Mouse (Mus musculus): ENCODE data around the gene Gopc.

DNA sequence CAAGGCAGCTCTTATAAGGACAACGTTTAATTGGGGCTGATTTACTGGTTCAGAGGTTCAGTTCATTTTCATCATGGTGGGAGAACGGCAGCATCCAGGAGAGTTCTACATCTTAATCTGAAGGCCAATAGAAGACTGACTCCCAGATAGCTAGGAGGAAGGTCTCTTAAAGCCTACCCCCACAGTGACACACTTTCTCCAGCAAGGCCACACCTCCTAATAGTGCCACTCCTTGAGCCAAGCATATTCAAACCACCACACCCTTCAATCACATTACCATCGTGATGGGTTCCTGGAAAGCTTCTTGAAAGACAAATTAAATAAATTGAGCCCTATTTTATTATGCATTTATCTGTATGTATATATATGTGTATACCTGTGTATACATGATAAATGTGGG lies 92.7 kb downstream of the Gopc start:
- no peak for TF ChIP-seq POLR2A (IDR thresholded peaks at IDR 0.05; ENCODE audit: insufficient read length, low read depth)
- no peak for TF ChIP-seq MYOG (IDR thresholded peaks at IDR 0.05; ENCODE audit: control insufficient read depth in 1 of 3, insufficient read depth in 1 of 3, insufficient read length in 2 of 3, low read depth in 2 of 3)
- TF ChIP-seq MYOD1 (IDR thresholded peaks at IDR 0.05; ENCODE audit: control insufficient read depth in 1 of 3, insufficient read length in 2 of 3, low read depth in 2 of 3): no peak
- TF ChIP-seq USF1 (IDR thresholded peaks at IDR 0.05; ENCODE audit: low read depth): no peak
- no peak for TF ChIP-seq CEBPB (IDR thresholded peaks at IDR 0.05; ENCODE audit: insufficient read depth, poor library complexity, severe bottlenecking)
- no peak for TF ChIP-seq E2F4 (IDR thresholded peaks at IDR 0.05; ENCODE audit: insufficient read depth)
- TF ChIP-seq POLR2AphosphoS2 (IDR thresholded peaks at IDR 0.05; ENCODE audit: insufficient read length, low read depth): no peak
- no peak for TF ChIP-seq SRF (IDR thresholded peaks at IDR 0.05; ENCODE audit: control insufficient read depth, insufficient read length, low read depth)
- TF ChIP-seq MAX (IDR thresholded peaks at IDR 0.05; ENCODE audit: low read depth): no peak
- TF ChIP-seq TCF12 (IDR thresholded peaks at IDR 0.05; ENCODE audit: insufficient read depth, poor library complexity, severe bottlenecking): no peak
- no peak for TF ChIP-seq REST (IDR thresholded peaks at IDR 0.05; ENCODE audit: insufficient read depth, insufficient read length)

Data from myocyte (in vitro differentiated cells).